Mouse (Mus musculus) heart, embryonic 11.5 days (tissue): Measurements from ENCODE around the gene Arf4. TPM values are rescaled to one million over a fixed set of nuclear protein-coding genes. Genes with fewer than 3 reads are reported as not detected.
A peak's percentile ranks its signal among the peaks of the same experiment; 100 is the strongest.

ENCODE experiments used
- ATAC-seq: fragments of 200-750 bp; cut with Nextera tagmentation; replicated peaks from 2 replicates; pipeline ENCODE4 v1.8.0; 2017; ENCODE audit warnings: moderate library complexity; ENCODE audit not compliant: insufficient number of reproducible peaks, low FRiP score, low TSS enrichment
- H3K27ac ChIP-seq: fragments of 300-500 bp; sonication (generic); 2 replicates; pipeline ENCODE4 v1.5.1; 2014; ENCODE audit warnings: mild to moderate bottlenecking, low read depth, low read length
- H3K27me3 ChIP-seq: fragments of 300-500 bp; sonication (generic); 2 replicates; pipeline ENCODE4 v1.6.1; 2014; ENCODE audit warnings: mild to moderate bottlenecking, low read length, mixed read lengths; ENCODE audit not compliant: control insufficient read depth, insufficient read depth
- H3K36me3 ChIP-seq: fragments of 300-500 bp; sonication (generic); 2 replicates; pipeline ENCODE4 v1.6.1; 2014; ENCODE audit warnings: mild to moderate bottlenecking, low read length, moderate library complexity, mixed read lengths; ENCODE audit not compliant: control insufficient read depth, insufficient read depth
- H3K4me1 ChIP-seq: fragments of 300-500 bp; sonication (generic); 2 replicates; pipeline ENCODE4 v1.6.1; 2014; ENCODE audit warnings: low read length; ENCODE audit not compliant: control insufficient read depth, insufficient read depth
- H3K4me2 ChIP-seq: fragments of 300-500 bp; sonication (generic); 2 replicates; pipeline ENCODE4 v1.6.1; 2014; ENCODE audit warnings: mild to moderate bottlenecking, moderate library complexity
- H3K4me3 ChIP-seq: fragments of 300-500 bp; sonication (generic); 2 replicates; pipeline ENCODE4 v1.5.1; 2014; ENCODE audit warnings: low read depth, low read length
- H3K9ac ChIP-seq: fragments of 300-500 bp; sonication (generic); 2 replicates; pipeline ENCODE4 v1.6.1; 2014; ENCODE audit warnings: mild to moderate bottlenecking, low read depth, low read length, moderate library complexity
- H3K9me3 ChIP-seq: fragments of 300-500 bp; sonication (generic); replicated peaks from 2 replicates; pipeline ENCODE4 v1.6.1; 2016; ENCODE audit warnings: low read length; ENCODE audit not compliant: control insufficient read depth
- WGBS: fragments of 180-500 bp; shearing (Covaris S2); extraction: QIAGEN DNeasy Blood & Tissue Kit; methylation state at CpG from one replicate; pipeline ENCODE4 v1.1.7; 2014; ENCODE audit not compliant: insufficient replicate concordance; 5-methylcytosine and 5-hydroxymethylcytosine counted together
- polyA plus RNA-seq: library from polyadenylated mRNA; unstranded; fragments of >200 nt; fragmentation: Nextera tagmentation; extraction: Ambion mirVana; gene quantifications from 2 replicates; pipeline ENCODE4 v1.2.1, GENCODE M21; 2014

Arf4 gene
- polyA plus RNA-seq, 1 experiment from 2014 or later = 479 TPM

DNA sequence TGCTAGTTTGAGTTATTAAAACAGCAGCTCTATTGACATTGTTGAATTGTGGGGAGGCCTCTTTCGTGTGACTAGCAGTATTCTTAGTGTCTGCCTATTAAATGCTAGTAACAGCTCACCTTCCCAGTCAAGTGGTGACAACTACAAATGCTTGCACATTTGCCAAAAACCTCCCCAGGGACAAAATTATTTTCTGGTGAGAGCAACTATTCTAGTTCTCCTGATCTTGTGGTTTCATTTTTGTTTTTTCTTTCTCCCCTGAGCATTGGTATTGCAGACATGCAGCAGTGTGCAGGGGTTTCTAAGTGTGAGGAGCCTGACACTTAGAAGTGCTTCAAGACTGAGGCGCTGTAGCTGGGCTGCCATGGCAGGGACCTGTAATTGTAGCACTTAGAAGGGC, 9.9 kb downstream of the Arf4 start:
- Histone ChIP-seq H3K27ac (no peak overlapping the region), H3K27me3 (no peaks in the 10 kb centered on the region), H3K9me3 (no peaks in the 10 kb centered on the region), H3K36me3 (peaks cover 6% of the 10 kb centered on the region), H3K4me1 (peaks cover 8% of the 10 kb centered on the region; the same call in 1 of the 2 replicates), H3K9ac (no peak overlapping the region), H3K4me2 (no peak overlapping the region), H3K4me3 (no peak overlapping the region)
- no peak for ATAC-seq
- WGBS = 81% methylated on average over 2 of the region's 2 CpGs

DNA sequence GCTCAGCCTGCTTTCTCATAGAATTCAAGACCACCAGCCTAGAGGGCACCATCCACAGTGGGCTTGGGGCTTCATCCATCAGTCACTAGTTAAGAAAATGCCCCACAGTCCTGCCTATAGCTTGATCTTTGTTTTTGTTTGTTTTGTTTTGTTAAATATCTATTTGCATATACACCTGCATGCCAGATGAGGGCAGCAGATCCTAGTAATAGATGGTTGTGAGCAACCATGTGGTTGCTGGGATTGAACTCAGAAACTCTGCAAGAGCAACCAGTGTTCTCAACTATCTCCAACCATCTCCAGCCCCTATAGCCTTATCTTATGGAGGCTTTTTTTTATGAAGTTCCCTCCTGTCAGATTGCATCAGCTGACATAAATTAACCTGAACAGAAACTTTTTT, 14.0 kb downstream of the Arf4 start:
- ATAC-seq = no peak
- no peaks in the 10 kb centered on the region for H3K27me3 ChIP-seq
- H3K9ac ChIP-seq = no peak overlapping the region
- H3K4me3 ChIP-seq = no peak overlapping the region
- H3K4me1 ChIP-seq = no peaks in the 10 kb centered on the region
- H3K9me3 ChIP-seq = no peaks in the 10 kb centered on the region
- no peak overlapping the region for H3K27ac ChIP-seq
- H3K4me2 ChIP-seq = no peak overlapping the region
- peaks cover 15% of the 10 kb centered on the region for H3K36me3 ChIP-seq

DNA sequence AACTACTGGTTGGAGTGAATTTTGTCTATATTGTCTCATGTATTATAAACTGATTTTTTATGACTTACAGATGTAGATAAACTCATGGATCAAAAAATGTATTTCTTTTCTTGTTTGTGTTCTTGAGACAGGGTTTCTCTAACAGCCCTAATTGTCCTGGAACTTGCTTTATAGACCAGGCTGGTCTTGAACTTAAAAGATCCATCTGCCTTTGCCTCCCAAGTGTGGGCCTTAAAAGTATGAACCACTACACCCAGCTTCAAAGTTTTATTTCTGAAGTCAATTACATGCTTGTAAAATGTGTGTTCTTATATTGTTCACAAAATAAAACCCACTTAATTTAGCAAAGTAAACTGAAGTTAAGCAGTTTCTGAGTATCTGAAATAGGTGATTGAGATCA, 20.3 kb downstream of the Arf4 start:
- Histone ChIP-seq H3K4me1 (no peaks in the 10 kb centered on the region), H3K36me3 (peaks cover 11% of the 10 kb centered on the region), H3K4me3 (no peak overlapping the region), H3K27me3 (no peaks in the 10 kb centered on the region), H3K9ac (no peak overlapping the region), H3K9me3 (no peaks in the 10 kb centered on the region), H3K27ac (no peak overlapping the region), H3K4me2 (no peak overlapping the region)
- ATAC-seq = no peak

DNA sequence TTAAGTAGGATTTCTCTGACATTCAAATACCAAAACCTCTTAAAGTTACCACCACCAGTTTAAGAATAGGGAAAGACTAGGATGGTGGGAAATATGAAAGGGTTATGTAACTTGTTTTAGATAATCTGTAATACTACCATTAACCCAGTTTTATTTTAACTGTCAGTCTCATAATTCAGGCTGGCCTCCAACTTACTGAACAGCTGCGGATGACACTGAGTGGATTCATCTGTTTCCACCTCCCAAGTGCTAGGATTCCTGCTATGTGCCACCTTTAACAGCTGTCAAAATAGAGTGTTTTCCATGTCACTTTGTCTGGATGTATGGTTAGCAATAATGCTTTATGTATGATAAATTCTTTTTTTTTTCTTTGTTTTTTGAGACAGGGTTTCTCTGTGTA, 22.4 kb downstream of the Arf4 start:
- no peak overlapping the region for H3K4me3 ChIP-seq
- 92% methylated on average over 1 of the region's 1 CpGs for WGBS
- H3K4me2 ChIP-seq = no peak overlapping the region
- no peak overlapping the region for H3K27ac ChIP-seq
- no peaks in the 10 kb centered on the region for H3K27me3 ChIP-seq
- H3K36me3 ChIP-seq = peaks cover 4% of the 10 kb centered on the region; the same call in 1 of the 2 replicates
- H3K4me1 ChIP-seq = no peaks in the 10 kb centered on the region
- no peak for ATAC-seq
- no peak overlapping the region for H3K9ac ChIP-seq
- no peaks in the 10 kb centered on the region for H3K9me3 ChIP-seq

DNA sequence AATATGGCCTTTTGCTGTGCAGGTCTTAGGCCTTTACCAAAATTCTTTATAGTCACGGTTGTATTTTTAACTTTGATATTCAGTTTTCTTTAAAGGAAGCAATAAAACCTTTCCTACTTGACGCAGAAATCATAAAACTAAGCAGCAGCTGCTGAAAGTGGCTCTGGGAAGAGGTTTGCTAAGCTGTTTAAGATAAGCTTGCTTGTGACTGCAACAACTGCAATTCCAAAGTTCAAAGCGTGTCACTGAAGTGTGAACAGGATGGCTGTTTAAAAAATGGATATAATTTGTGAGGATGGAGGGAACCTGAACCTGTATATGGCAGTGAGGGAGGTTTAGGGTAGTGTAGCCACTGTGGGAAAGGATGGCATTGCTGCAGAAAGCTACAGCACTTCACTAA, 24.1 kb downstream of the Arf4 start:
- ATAC-seq = no peak
- H3K4me1 ChIP-seq = 0 out of 2 replicates have a peak, but pooled peaks cover 4% of the 10 kb centered on the region
- no peak overlapping the region for H3K4me2 ChIP-seq
- WGBS = 76% methylated on average over 3 of the region's 3 CpGs
- peaks cover 9% of the 10 kb centered on the region for H3K36me3 ChIP-seq
- no peak overlapping the region for H3K27ac ChIP-seq
- H3K9me3 ChIP-seq = no peaks in the 10 kb centered on the region
- no peak overlapping the region for H3K4me3 ChIP-seq
- H3K27me3 ChIP-seq = no peaks in the 10 kb centered on the region
- no peak overlapping the region for H3K9ac ChIP-seq

DNA sequence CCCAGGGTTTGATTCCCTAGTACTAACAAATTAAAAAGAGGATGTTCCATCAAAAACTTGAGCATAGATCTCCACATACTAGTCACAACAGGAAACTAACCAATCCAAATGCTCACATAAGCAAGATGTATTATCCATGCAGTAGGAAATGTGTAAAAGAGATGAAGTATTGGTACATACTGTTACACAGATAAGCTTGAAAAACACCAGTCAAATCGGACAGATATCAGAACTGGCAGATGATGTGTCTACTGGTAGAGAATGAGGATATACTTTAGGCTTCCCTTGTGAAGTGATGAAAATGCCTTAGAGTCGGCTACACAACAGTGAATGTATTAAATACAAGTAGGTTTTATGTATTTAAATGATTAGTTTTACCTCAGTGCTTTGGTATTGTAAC, 24.6 kb downstream of the Arf4 start:
- Histone ChIP-seq H3K4me3 (no peak overlapping the region), H3K4me2 (no peak overlapping the region), H3K27me3 (no peaks in the 10 kb centered on the region), H3K36me3 (peaks cover 9% of the 10 kb centered on the region), H3K9ac (no peak overlapping the region), H3K9me3 (no peaks in the 10 kb centered on the region), H3K27ac (no peak overlapping the region), H3K4me1 (0 out of 2 replicates have a peak, but pooled peaks cover 7% of the 10 kb centered on the region)
- ATAC-seq = no peak
- 80% methylated on average over 2 of the region's 2 CpGs for WGBS

DNA sequence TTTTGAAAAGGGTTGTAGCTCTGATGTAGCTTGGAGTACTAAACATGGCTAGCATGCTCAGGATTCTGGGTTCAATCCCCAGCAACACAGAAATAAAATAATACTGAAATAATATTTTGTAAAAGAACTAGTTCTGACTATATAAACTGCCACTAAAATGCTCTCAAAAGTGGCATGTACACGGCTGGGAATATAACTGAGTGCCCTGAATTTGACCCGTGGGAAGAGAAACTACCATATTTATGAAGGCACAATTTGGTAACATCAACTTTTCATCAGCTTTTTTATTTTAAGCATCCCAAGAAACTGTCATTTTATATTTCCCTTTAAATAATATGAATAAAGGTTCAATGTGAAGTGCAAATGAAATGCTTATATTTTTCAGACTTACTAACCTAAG, 26.0 kb downstream of the Arf4 start:
- Histone ChIP-seq H3K9ac (no peak overlapping the region), H3K9me3 (no peaks in the 10 kb centered on the region), H3K36me3 (peaks cover 5% of the 10 kb centered on the region), H3K27ac (no peak overlapping the region), H3K4me2 (no peak overlapping the region), H3K27me3 (no peaks in the 10 kb centered on the region), H3K4me3 (no peak overlapping the region), H3K4me1 (peaks cover 10% of the 10 kb centered on the region; the same call in 1 of the 2 replicates)
- no peak for ATAC-seq
- 86% methylated on average over 2 of the region's 2 CpGs for WGBS

DNA sequence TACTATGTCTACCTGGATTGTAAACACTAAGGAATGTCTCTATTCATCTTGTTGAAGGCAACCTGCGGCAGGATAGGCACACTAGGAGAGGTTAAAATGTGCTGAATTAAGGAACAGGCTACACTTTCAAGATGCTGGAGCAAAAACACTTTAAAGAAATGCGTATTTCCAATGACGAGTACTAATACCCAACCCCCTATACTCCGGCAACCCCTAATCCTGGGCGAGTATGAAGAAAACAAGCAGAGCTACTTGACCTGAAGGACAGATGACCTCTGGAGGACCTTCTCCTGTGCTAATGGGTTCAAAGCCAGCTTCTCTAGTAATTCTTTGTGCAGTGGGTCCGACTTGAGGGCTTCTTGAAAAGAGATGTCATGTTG, 30.1 kb downstream of the Arf4 start:
- H3K4me1 ChIP-seq = peaks cover 15% of the 10 kb centered on the region; the same call in 1 of the 2 replicates
- H3K27me3 ChIP-seq = no peaks in the 10 kb centered on the region
- peaks cover 5% of the 10 kb centered on the region for H3K36me3 ChIP-seq
- peak overlapping the region; percentile 90 for H3K9ac ChIP-seq
- 20% methylated on average over 6 of the region's 6 CpGs for WGBS
- peak overlapping the region; percentile 97 for H3K4me3 ChIP-seq
- peak overlapping the region; percentile 87 for H3K4me2 ChIP-seq
- ATAC-seq = no peak
- H3K27ac ChIP-seq = no peak overlapping the region
- no peaks in the 10 kb centered on the region for H3K9me3 ChIP-seq

DNA sequence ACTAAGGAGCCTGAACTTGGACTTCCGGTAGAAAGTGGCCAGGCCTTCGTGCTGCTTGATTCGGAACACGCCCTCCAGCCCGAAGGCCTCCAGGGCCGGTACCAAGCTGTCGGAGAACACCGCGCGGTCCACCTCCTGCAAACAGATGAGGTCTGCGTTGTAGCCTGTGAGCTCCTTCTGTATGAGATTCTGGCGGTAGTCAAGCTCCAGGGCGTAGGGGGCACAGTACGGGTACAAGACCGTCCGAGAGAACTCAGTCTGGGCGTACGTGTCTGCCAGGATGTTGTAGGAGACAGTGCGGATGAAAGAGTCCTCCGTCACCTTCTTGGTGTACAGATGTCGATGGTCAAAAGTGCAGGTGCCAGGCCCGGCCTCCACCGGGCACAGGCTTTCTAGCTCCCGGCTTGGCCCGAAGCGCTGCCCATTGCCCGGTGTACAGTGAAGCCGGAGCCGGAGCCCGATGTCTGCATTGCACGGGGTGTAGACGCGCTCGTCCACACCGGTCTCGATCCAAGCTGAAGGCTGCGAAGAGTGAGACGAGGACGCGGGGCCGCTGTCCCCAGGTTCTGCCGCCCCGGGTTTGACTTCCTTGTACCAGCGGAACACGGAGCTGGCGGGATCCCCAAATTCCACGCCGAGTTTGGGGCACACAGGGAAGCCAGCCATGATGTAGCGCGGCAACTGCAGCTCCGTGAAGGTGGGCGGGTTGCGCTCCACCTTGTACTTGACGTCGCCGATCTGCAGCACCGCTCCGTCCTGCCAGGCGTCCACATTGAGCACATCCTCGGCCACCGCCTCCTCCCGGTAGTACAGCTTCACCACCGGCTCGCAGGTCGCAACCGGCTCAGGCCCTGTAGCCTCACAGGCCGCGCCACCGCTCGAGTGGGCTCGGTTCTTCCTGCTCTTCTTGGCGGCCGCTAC, 30.8 kb downstream of the Arf4 start:
- Histone ChIP-seq H3K27ac (peak overlapping the region; percentile 90), H3K27me3 (no peaks in the 10 kb centered on the region), H3K4me3 (peak overlapping the region; percentile 97), H3K9ac (peak overlapping the region; percentile 90), H3K4me1 (peaks cover 15% of the 10 kb centered on the region; the same call in 1 of the 2 replicates), H3K9me3 (no peaks in the 10 kb centered on the region), H3K36me3 (peaks cover 5% of the 10 kb centered on the region), H3K4me2 (peak overlapping the region; percentile 87)
- WGBS = under 1% methylated on average over 73 of the region's 73 CpGs
- peak; percentile 73 for ATAC-seq
